Comparison of ENCODE assay signal across 23 mouse cellular contexts in the genomic region with DNA sequence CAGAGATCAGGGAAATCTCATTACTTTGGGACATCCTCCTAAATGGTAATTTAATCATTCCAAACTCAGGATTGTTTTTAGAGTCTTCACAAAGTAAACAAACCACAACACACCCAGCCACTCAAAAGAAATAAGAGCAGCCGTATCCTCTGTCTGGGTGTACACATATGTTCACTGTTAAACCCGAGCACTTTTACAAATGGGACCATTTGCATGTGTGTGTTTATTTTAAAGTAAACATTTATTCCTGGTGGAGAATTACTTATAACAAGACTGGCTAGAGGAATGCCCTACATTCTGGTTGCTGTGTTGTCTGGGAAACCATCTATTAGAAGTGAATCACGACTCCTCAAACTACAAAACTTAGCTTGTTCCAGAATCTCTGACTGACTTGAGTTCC. TPM values are rescaled to one million over a fixed set of nuclear protein-coding genes. Genes with fewer than 3 reads are reported as not detected.
DNase-seq lines count a peak whose midpoint lies in the region; ATAC-seq and TF ChIP-seq lines count a peak whose summit lies in the region.
"Had no signal": no experiment of that assay in that cellular context is flagged by ENCODE, and none has a peak within 500 bp of the region (broad histone marks: within the 10 kb centered on the region; RNA-seq: fewer than 3 reads in every experiment).

No protein-coding gene starts in this region.

- ATAC-seq in kidney, postnatal 0 days (replicated peaks; ENCODE audit: low FRiP score, low read depth): no peak
- no peak; the same call in 1 of the 2 replicates for ATAC-seq in lung, postnatal 0 days
- peak; percentile 57; the same call in 1 of the 2 replicates for ATAC-seq in embryonic facial prominence, embryonic 14.5 days (ENCODE audit: low read depth)
- ATAC-seq: forebrain, embryonic 14.5 days; hindbrain, embryonic 16.5 days had no signal

- H3K4me3 ChIP-seq in kidney, postnatal 0 days (replicated peaks; ENCODE audit: low read depth, low read length): no peak overlapping the region
- H3K4me3 ChIP-seq in lung, postnatal 0 days (ENCODE audit: low read depth, low read length): no peak overlapping the region
- H3K4me3 ChIP-seq in embryonic facial prominence, embryonic 14.5 days (ENCODE audit: low read depth, low read length): no peak overlapping the region
- H3K4me3 ChIP-seq: embryonic facial prominence, embryonic 12.5 days; erythroblast, embryonic 14.5 days; forebrain, embryonic 10.5 days; gastrocnemius, adult 2 months; heart, embryonic 10.5 days; hindbrain, embryonic 12.5 days had no signal

- H3K27me3 ChIP-seq in kidney, postnatal 0 days (ENCODE audit: insufficient read depth, low read length): no peaks in the 10 kb centered on the region
- H3K27me3 ChIP-seq in lung, postnatal 0 days (replicated peaks; ENCODE audit: insufficient read depth, low read length): no peaks in the 10 kb centered on the region
- H3K27me3 ChIP-seq in embryonic facial prominence, embryonic 14.5 days (replicated peaks; ENCODE audit: control insufficient read depth, insufficient read depth, low read length): no peaks in the 10 kb centered on the region
- H3K27me3 ChIP-seq: CH12.LX; embryonic facial prominence, embryonic 12.5 days; hindbrain, embryonic 12.5 days had no signal

- peak; percentile 11 for DNase-seq in kidney, postnatal 0 days (ENCODE audit: low spot score)
- no peak for DNase-seq in kidney, postnatal 25 days
- DNase-seq in lung, postnatal 0 days (ENCODE audit: low spot score): peak; percentile 6
- no peak for DNase-seq in lung, adult 18-20 months
- DNase-seq in embryonic facial prominence, embryonic 14.5 days (ENCODE audit: low spot score): peak; percentile 51
- peak; percentile 7 for DNase-seq in yolk sac, embryonic 10.5 days (ENCODE audit: low spot score)
- DNase-seq in heart, adult 9 months (ENCODE audit: low spot score in 2 of 2): no peak
- DNase-seq: adrenal gland, adult 2 months; adrenal gland, postnatal 25 days; cerebellum, adult 2 months; cerebellum, postnatal 10 days; gastrocnemius, adult 2 months; gastrocnemius, postnatal 25 days; heart, postnatal 10 days; heart, postnatal 4 days had no signal

- H3K4me2 ChIP-seq in kidney, postnatal 0 days (ENCODE audit: low read length): no peak overlapping the region
- no peak overlapping the region for H3K4me2 ChIP-seq in lung, postnatal 0 days (replicated peaks; ENCODE audit: low read depth, low read length)
- H3K4me2 ChIP-seq in embryonic facial prominence, embryonic 14.5 days (ENCODE audit: low read depth, low read length): no peak overlapping the region
- H3K4me2 ChIP-seq: embryonic facial prominence, embryonic 12.5 days; hindbrain, embryonic 12.5 days had no signal

- no peak for TF ChIP-seq CTCF in kidney, postnatal 0 days (IDR thresholded peaks at IDR 0.05; ENCODE audit: low read depth)
- TF ChIP-seq CTCF in lung, postnatal 0 days (IDR thresholded peaks at IDR 0.05): no peak

- no peaks in the 10 kb centered on the region for H3K9me3 ChIP-seq in kidney, postnatal 0 days (replicated peaks; ENCODE audit: low read length)
- no peaks in the 10 kb centered on the region for H3K9me3 ChIP-seq in lung, postnatal 0 days (ENCODE audit: low read length)
- H3K9me3 ChIP-seq in embryonic facial prominence, embryonic 14.5 days (ENCODE audit: control insufficient read depth, low read length): no peaks in the 10 kb centered on the region
- H3K9me3 ChIP-seq: embryonic facial prominence, embryonic 12.5 days; forebrain, embryonic 10.5 days; heart, embryonic 10.5 days; hindbrain, embryonic 12.5 days had no signal

- 39% methylated on average over 3 of the region's 3 CpGs for WGBS in kidney, postnatal 0 days
- WGBS in lung, postnatal 0 days: 22% methylated on average over 3 of the region's 3 CpGs
- WGBS in embryonic facial prominence, embryonic 14.5 days: 31% methylated on average over 3 of the region's 3 CpGs

- no peak overlapping the region for H3K9ac ChIP-seq in kidney, postnatal 0 days (ENCODE audit: low read depth, low read length)
- H3K9ac ChIP-seq in lung, postnatal 0 days (replicated peaks; ENCODE audit: low read depth): no peak overlapping the region
- no peak overlapping the region for H3K9ac ChIP-seq in embryonic facial prominence, embryonic 14.5 days (ENCODE audit: low read depth, low read length)
- H3K9ac ChIP-seq: embryonic facial prominence, embryonic 12.5 days; hindbrain, embryonic 12.5 days had no signal

- no peaks in the 10 kb centered on the region for H3K4me1 ChIP-seq in kidney, postnatal 0 days (replicated peaks; ENCODE audit: insufficient read depth, low read length)
- H3K4me1 ChIP-seq in lung, postnatal 0 days (ENCODE audit: insufficient read depth, low read depth, low read length): no peaks in the 10 kb centered on the region
- H3K4me1 ChIP-seq in embryonic facial prominence, embryonic 14.5 days (ENCODE audit: control insufficient read depth, insufficient read depth, low read length): 0 out of 2 replicates have a peak, but pooled peaks cover 4% of the 10 kb centered on the region
- H3K4me1 ChIP-seq: embryonic facial prominence, embryonic 12.5 days; forebrain, embryonic 10.5 days; heart, embryonic 10.5 days; hindbrain, embryonic 12.5 days had no signal

- H3K27ac ChIP-seq in kidney, postnatal 0 days: no peak overlapping the region
- no peak overlapping the region for H3K27ac ChIP-seq in lung, postnatal 0 days (ENCODE audit: low read length)
- H3K27ac ChIP-seq in embryonic facial prominence, embryonic 14.5 days (replicated peaks; ENCODE audit: low read depth, low read length): no peak overlapping the region
- H3K27ac ChIP-seq: embryonic facial prominence, embryonic 12.5 days; forebrain, embryonic 10.5 days; gastrocnemius, adult 2 months; heart, embryonic 10.5 days; hindbrain, embryonic 12.5 days had no signal

- no peaks in the 10 kb centered on the region for H3K36me3 ChIP-seq in kidney, postnatal 0 days (ENCODE audit: insufficient read depth, low read length)
- H3K36me3 ChIP-seq in lung, postnatal 0 days (ENCODE audit: insufficient read depth, low read length): no peaks in the 10 kb centered on the region
- no peaks in the 10 kb centered on the region for H3K36me3 ChIP-seq in embryonic facial prominence, embryonic 14.5 days (ENCODE audit: control insufficient read depth, insufficient read depth, low read length)
- H3K36me3 ChIP-seq: embryonic facial prominence, embryonic 12.5 days; forebrain, embryonic 10.5 days; heart, embryonic 10.5 days; hindbrain, embryonic 12.5 days had no signal

- no peak for TF ChIP-seq EP300 in lung, postnatal 0 days (IDR thresholded peaks at IDR 0.05)

RNA-seq across cellular contexts. Expression of a gene that starts 37.8 kb away (rescaled TPM):
- polyA plus RNA-seq in kidney, postnatal 0 days (2015; fragmentation: Nextera tagmentation; extraction: Ambion mirVana): 37.1 and 38.7 TPM in 2 replicates
- 15.7 and 16.3 TPM in 2 replicates for polyA plus RNA-seq in lung, postnatal 0 days (2015; fragmentation: Nextera tagmentation; extraction: Ambion mirVana)
- 66.7 and 68.6 TPM in 2 replicates for polyA plus RNA-seq in embryonic facial prominence, embryonic 14.5 days (2014; fragmentation: Nextera tagmentation; extraction: Ambion mirVana)
- polyA plus RNA-seq: erythroblast, embryonic 14.5 days had no signal

RNA-seq across cellular contexts. Expression of a gene that starts 47.1 kb away (rescaled TPM):
- polyA plus RNA-seq in kidney, postnatal 0 days (2015; fragmentation: Nextera tagmentation; extraction: Ambion mirVana): 8.3 and 8.4 TPM in 2 replicates
- polyA plus RNA-seq in lung, postnatal 0 days (2015; fragmentation: Nextera tagmentation; extraction: Ambion mirVana): 23.3 and 28.5 TPM in 2 replicates
- 6.7 and 7.2 TPM in 2 replicates for polyA plus RNA-seq in embryonic facial prominence, embryonic 14.5 days (2014; fragmentation: Nextera tagmentation; extraction: Ambion mirVana)
- polyA plus RNA-seq: erythroblast, embryonic 14.5 days had no signal

Comparison
In these comparisons a context has a peak if more than half of its experiments do, and no peak if none do; other contexts are left out.
1. DNase-seq: peak in kidney, postnatal 0 days (single experiment), lung, postnatal 0 days (single experiment), embryonic facial prominence, embryonic 14.5 days (single experiment) and yolk sac, embryonic 10.5 days (single experiment); none in kidney, postnatal 25 days (0 of 2), lung, adult 18-20 months (0 of 2) and heart, adult 9 months (0 of 2).